Mouse (Mus musculus) MEL (cell line): ENCODE measurements around the gene Slc2a3.

ENCODE experiments used
- CTCF ChIP-seq, 3 experiments: IDR thresholded peaks in 2 of 3; conservative IDR thresholded peaks in 1 of 3; 2 replicates each; pipeline ENCODE4 v1.5.1; 2011 to 2012; ENCODE audit warnings: low read length in 3 of 3, low read depth in 2 of 3, mild to moderate bottlenecking in 2 of 3, improper control_type of control experiment in 1 of 3, inconsistent platforms in 1 of 3, mixed read lengths in 1 of 3, moderate library complexity in 1 of 3; ENCODE audit not compliant: control insufficient read depth in 1 of 3, insufficient read depth in 1 of 3, poor library complexity in 1 of 3, severe bottlenecking in 1 of 3
- GATA1 ChIP-seq: IDR thresholded peaks from 2 replicates; pipeline ENCODE4 v1.6.1; 2011; ENCODE audit warnings: low read depth, low read length, improper control_type of control experiment
- HCFC1 ChIP-seq: IDR thresholded peaks from 2 replicates; pipeline ENCODE4 v1.6.1; 2012; ENCODE audit warnings: low read depth, mild to moderate bottlenecking, inconsistent platforms, low read length, improper control_type of control experiment, moderate library complexity
- KAT2A ChIP-seq: conservative IDR thresholded peaks from 2 replicates; pipeline ENCODE4 v1.6.1; 2012; ENCODE audit warnings: low read depth, low read length, improper control_type of control experiment, inconsistent platforms
- NRF1 ChIP-seq: IDR thresholded peaks from 2 replicates; pipeline ENCODE4 v1.6.1; 2014; ENCODE audit warnings: low read depth, mild to moderate bottlenecking, inconsistent platforms, low read length, improper control_type of control experiment, moderate library complexity; ENCODE audit not compliant: poor library complexity, insufficient read depth, severe bottlenecking
- POLR2A ChIP-seq, 2 experiments: IDR thresholded peaks; 2 replicates each; pipeline ENCODE4 v1.6.1; 2011 to 2012; ENCODE audit warnings: low read length in 2 of 2, mild to moderate bottlenecking in 2 of 2, control low read depth in 1 of 2, improper control_type of control experiment in 1 of 2, low read depth in 1 of 2, moderate library complexity in 1 of 2; ENCODE audit not compliant: control insufficient read depth in 1 of 2, insufficient read depth in 1 of 2, poor library complexity in 1 of 2
- TCF12 ChIP-seq: IDR thresholded peaks from 2 replicates; pipeline ENCODE4 v1.6.1; 2014; ENCODE audit warnings: low read depth, mild to moderate bottlenecking, inconsistent platforms, low read length, improper control_type of control experiment, moderate library complexity
- USF1 ChIP-seq: IDR thresholded peaks from 2 replicates; pipeline ENCODE4 v1.6.1; 2014; ENCODE audit warnings: low read depth, mild to moderate bottlenecking, inconsistent platforms, low read length, improper control_type of control experiment, moderate library complexity
- ZMIZ1 ChIP-seq: IDR thresholded peaks from 2 replicates; pipeline ENCODE4 v1.6.1; 2012; ENCODE audit warnings: low read depth, mild to moderate bottlenecking, inconsistent platforms, low read length, improper control_type of control experiment, moderate library complexity

GRCm38 (mm10) chr6:122707036-122707800 is 94.2 kb downstream of the Slc2a3 start, which contains the start of gene Nanog:
- TF ChIP-seq CTCF (IDR thresholded peaks at IDR 0.05 in 2 of 3, conservative IDR thresholded peaks at IDR 0.05 in 1 of 3; ENCODE audit: control insufficient read depth in 1 of 3, insufficient read depth in 1 of 3, low read depth in 2 of 3, low read length in 3 of 3, poor library complexity in 1 of 3, severe bottlenecking in 1 of 3) (no peak), USF1 (no peak), HCFC1 (no peak), NRF1 (no peak), TCF12 (no peak), ZMIZ1 (no peak), KAT2A (no peak), POLR2A (IDR thresholded peaks at IDR 0.05; ENCODE audit: control insufficient read depth in 1 of 2, insufficient read depth in 1 of 2, low read depth in 1 of 2, low read length in 2 of 2, poor library complexity in 1 of 2) (no peak), GATA1 (no peak)
